Mouse (Mus musculus) myocyte (in vitro differentiated cells): ENCODE data around the gene Ccl9. TPM values are rescaled to one million over a fixed set of nuclear protein-coding genes. Genes with fewer than 3 reads are reported as not detected.

Experiments used
- H3K27me3 ChIP-seq: one replicate; pipeline ENCODE4 v1.6.1; 2011; ENCODE audit not compliant: control insufficient read depth, insufficient read depth, insufficient read length
- H3K36me3 ChIP-seq: one replicate; pipeline ENCODE4 v1.6.1; 2011; ENCODE audit not compliant: control insufficient read depth, insufficient read depth
- H3K4me2 ChIP-seq: one replicate; pipeline ENCODE4 v1.6.1; 2011; ENCODE audit warnings: low read depth, control low read depth
- H3K4me3 ChIP-seq: one replicate; pipeline ENCODE4 v1.5.1; 2011; ENCODE audit warnings: mild to moderate bottlenecking, control low read depth, moderate library complexity
- H3K79me2 ChIP-seq: one replicate; pipeline ENCODE4 v1.6.1; 2011; ENCODE audit not compliant: control insufficient read depth, insufficient read depth
- H3ac ChIP-seq: one replicate; pipeline ENCODE4 v1.6.1; 2011; ENCODE audit not compliant: control insufficient read depth, insufficient read length
- CEBPB ChIP-seq: IDR thresholded peaks from 2 replicates; pipeline ENCODE4 v1.6.1; 2011; ENCODE audit warnings: mild to moderate bottlenecking, moderate library complexity; ENCODE audit not compliant: poor library complexity, insufficient read depth, severe bottlenecking
- E2F4 ChIP-seq: IDR thresholded peaks from one replicate; pipeline ENCODE4 v1.6.1; 2011; ENCODE audit warnings: mild to moderate bottlenecking, control low read depth, moderate library complexity; ENCODE audit not compliant: insufficient read depth
- MAX ChIP-seq: IDR thresholded peaks from one replicate; pipeline ENCODE4 v1.6.1; 2011; ENCODE audit warnings: low read depth, mild to moderate bottlenecking, control low read depth
- MYOD1 ChIP-seq, 3 experiments: IDR thresholded peaks; one replicate each; pipeline ENCODE4 v1.6.1; 2011; ENCODE audit warnings: control low read depth in 2 of 3, low read depth in 2 of 3, mild to moderate bottlenecking in 2 of 3, moderate library complexity in 1 of 3; ENCODE audit not compliant: insufficient read length in 2 of 3, control insufficient read depth in 1 of 3
- MYOG ChIP-seq, 3 experiments: IDR thresholded peaks; one replicate each; pipeline ENCODE4 v1.6.1; 2011; ENCODE audit warnings: control low read depth in 2 of 3, low read depth in 2 of 3, mild to moderate bottlenecking in 2 of 3; ENCODE audit not compliant: insufficient read length in 2 of 3, control insufficient read depth in 1 of 3, insufficient read depth in 1 of 3
- POLR2A ChIP-seq: IDR thresholded peaks from one replicate; pipeline ENCODE4 v1.6.1; 2011; ENCODE audit warnings: low read depth, mild to moderate bottlenecking, control low read depth, moderate library complexity; ENCODE audit not compliant: insufficient read length
- POLR2AphosphoS2 ChIP-seq: IDR thresholded peaks from one replicate; pipeline ENCODE4 v1.6.1; 2011; ENCODE audit warnings: low read depth, control low read depth; ENCODE audit not compliant: insufficient read length
- REST ChIP-seq: IDR thresholded peaks from one replicate; pipeline ENCODE4 v1.6.1; 2011; ENCODE audit warnings: mild to moderate bottlenecking, control low read depth, moderate library complexity; ENCODE audit not compliant: insufficient read depth, insufficient read length
- SRF ChIP-seq: IDR thresholded peaks from one replicate; pipeline ENCODE4 v1.6.1; 2011; ENCODE audit warnings: low read depth; ENCODE audit not compliant: control insufficient read depth, insufficient read length
- TCF12 ChIP-seq: IDR thresholded peaks from one replicate; pipeline ENCODE4 v1.6.1; 2011; ENCODE audit warnings: mild to moderate bottlenecking, control low read depth; ENCODE audit not compliant: poor library complexity, insufficient read depth, severe bottlenecking
- TCF3 ChIP-seq: IDR thresholded peaks from one replicate; pipeline ENCODE4 v1.6.1; 2011; ENCODE audit warnings: low read depth, control low read depth; ENCODE audit not compliant: insufficient read length
- USF1 ChIP-seq: IDR thresholded peaks from one replicate; pipeline ENCODE4 v1.6.1; 2011; ENCODE audit warnings: low read depth, mild to moderate bottlenecking, control low read depth, moderate library complexity
- polyA plus RNA-seq: library from polyadenylated mRNA; unstranded; fragments of >200 nt; fragmentation: generic; extraction: Trizol; gene quantifications from one replicate; pipeline ENCODE4 v1.2.1, GENCODE M21; 2012; ENCODE audit warnings: missing spikeins

Gene Ccl9
- polyA plus RNA-seq, 1 experiment: 8.2 TPM

DNA sequence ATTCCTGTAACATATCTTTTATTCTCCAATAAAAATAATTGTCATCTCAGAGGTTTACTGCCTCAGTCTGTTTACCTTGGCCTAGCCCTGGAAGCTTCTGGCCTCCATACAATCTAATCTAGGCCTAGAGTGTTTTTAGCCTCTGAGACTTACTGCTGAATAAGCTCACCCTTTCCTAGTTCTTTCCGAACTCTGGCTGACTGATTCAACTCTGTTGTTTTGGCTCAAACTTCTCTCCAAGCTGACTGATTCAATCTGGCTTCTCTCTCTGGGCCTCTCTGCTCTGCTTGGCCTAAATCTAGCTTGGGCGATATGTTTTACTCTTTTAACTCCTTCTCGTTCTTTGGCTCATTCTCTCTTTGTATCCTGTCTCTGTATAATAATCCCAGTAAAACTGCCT, 20.6 kb upstream of the Ccl9 start:
- H3K79me2 ChIP-seq: no peaks in the 10 kb centered on the region
- H3ac ChIP-seq: no peak overlapping the region
- no peak overlapping the region for H3K4me3 ChIP-seq
- H3K36me3 ChIP-seq: no peaks in the 10 kb centered on the region
- no peak for TF ChIP-seq CEBPB
- TF ChIP-seq MAX: no peak
- TF ChIP-seq E2F4: no peak
- TF ChIP-seq USF1: no peak
- TF ChIP-seq POLR2A: no peak
- TF ChIP-seq TCF12: no peak
- no peak for TF ChIP-seq SRF
- no peak for TF ChIP-seq TCF3
- no peak for TF ChIP-seq REST
- no peak for TF ChIP-seq MYOG (IDR thresholded peaks at IDR 0.05; ENCODE audit: control insufficient read depth in 1 of 3, insufficient read depth in 1 of 3, insufficient read length in 2 of 3, low read depth in 2 of 3)
- TF ChIP-seq POLR2AphosphoS2: no peak
- TF ChIP-seq MYOD1 (IDR thresholded peaks at IDR 0.05; ENCODE audit: control insufficient read depth in 1 of 3, insufficient read length in 2 of 3, low read depth in 2 of 3): no peak
- no peak overlapping the region for H3K4me2 ChIP-seq
- no peaks in the 10 kb centered on the region for H3K27me3 ChIP-seq

DNA sequence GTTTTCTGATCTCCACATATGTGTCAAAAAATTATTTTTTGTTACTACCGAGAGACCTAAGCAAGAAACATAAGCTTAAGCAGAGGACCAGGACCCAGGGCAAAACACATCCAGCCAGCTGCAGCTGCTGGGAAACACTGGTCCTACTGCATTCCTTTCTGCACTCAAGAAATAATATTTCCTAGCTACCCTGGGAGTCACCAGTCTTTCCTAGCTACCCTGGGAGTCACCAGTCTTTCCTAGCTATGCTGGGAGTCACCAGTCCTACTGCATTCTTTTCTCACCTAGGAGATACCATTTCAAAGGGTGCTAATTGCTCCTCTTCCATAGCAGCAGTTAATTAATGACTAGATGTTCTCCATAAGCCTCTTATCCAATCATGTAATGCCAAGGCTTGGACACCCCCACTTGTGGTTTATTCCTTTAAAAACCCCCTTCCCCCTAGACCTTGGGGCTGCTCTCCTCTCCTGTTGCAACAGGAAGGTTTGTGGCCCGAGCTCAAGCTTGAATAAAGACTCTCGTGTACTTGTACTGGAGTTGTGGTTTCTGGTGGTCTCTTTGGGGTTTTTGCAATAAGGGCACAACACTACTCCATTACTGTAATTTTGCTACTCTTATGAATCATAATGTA, 19.9 kb upstream of the Ccl9 start:
- H3K36me3 ChIP-seq: no peaks in the 10 kb centered on the region
- no peak overlapping the region for H3K4me3 ChIP-seq
- H3K27me3 ChIP-seq: no peaks in the 10 kb centered on the region
- TF ChIP-seq MYOD1 (IDR thresholded peaks at IDR 0.05; ENCODE audit: control insufficient read depth in 1 of 3, insufficient read length in 2 of 3, low read depth in 2 of 3) (no peak), CEBPB (no peak), TCF12 (no peak)
- no peak overlapping the region for H3K4me2 ChIP-seq
- no peaks in the 10 kb centered on the region for H3K79me2 ChIP-seq
- no peak overlapping the region for H3ac ChIP-seq

GRCm38 (mm10) chr11:83597796-83598195, 19.4 kb upstream of the Ccl9 start:
- no peaks in the 10 kb centered on the region for H3K36me3 ChIP-seq
- no peaks in the 10 kb centered on the region for H3K79me2 ChIP-seq
- TF ChIP-seq SRF: no peak
- no peak for TF ChIP-seq CEBPB
- TF ChIP-seq MAX: no peak
- no peak for TF ChIP-seq MYOG (IDR thresholded peaks at IDR 0.05; ENCODE audit: control insufficient read depth in 1 of 3, insufficient read depth in 1 of 3, insufficient read length in 2 of 3, low read depth in 2 of 3)
- TF ChIP-seq POLR2AphosphoS2: no peak
- TF ChIP-seq USF1: no peak
- no peak for TF ChIP-seq MYOD1 (IDR thresholded peaks at IDR 0.05; ENCODE audit: control insufficient read depth in 1 of 3, insufficient read length in 2 of 3, low read depth in 2 of 3)
- TF ChIP-seq TCF12: no peak
- no peak overlapping the region for H3K4me2 ChIP-seq
- no peak overlapping the region for H3ac ChIP-seq
- no peaks in the 10 kb centered on the region for H3K27me3 ChIP-seq
- H3K4me3 ChIP-seq: no peak overlapping the region

DNA sequence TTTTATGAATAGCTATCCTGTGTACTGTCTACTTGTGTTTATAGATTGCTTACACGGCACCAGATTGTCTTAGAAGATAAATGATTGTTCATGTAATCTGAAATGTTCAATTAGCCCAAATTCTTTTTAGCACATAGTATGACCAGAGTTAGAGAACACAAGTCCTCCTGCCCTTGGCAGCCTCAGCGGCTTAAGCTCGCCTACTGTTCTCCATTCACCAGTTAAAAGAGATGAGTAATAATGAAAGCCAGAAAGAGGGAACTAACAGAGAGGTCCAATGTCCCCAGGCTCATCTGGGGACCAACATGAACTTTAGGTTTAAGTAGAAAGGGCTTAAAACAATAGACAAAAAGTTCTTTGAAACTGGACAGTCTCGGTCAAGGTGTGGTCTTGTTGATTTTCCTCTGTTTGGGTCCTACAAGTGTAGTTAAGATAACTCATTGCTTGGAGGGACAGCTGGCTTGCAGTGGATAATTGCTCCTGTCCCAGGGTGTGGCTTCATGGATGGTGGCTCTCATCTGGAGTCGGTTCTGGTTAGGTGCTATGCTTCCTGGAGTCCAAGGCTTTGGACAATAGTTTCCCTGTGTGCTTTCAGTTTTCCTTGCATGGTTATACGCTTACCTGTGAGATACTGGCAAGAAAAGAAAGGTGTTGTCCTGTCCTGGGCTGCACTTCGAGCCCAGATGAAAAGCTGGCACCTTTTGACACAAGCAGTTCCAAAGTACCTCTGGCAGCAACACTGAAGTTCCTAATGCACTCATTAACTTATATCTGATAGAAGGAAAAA, 17.4 kb upstream of the Ccl9 start:
- Histone ChIP-seq H3ac (no peak overlapping the region), H3K27me3 (no peaks in the 10 kb centered on the region), H3K79me2 (no peaks in the 10 kb centered on the region), H3K4me2 (no peak overlapping the region), H3K4me3 (no peak overlapping the region), H3K36me3 (no peaks in the 10 kb centered on the region)
- no peak for TF ChIP-seq TCF3
- no peak for TF ChIP-seq MYOG (IDR thresholded peaks at IDR 0.05; ENCODE audit: control insufficient read depth in 1 of 3, insufficient read depth in 1 of 3, insufficient read length in 2 of 3, low read depth in 2 of 3)
- no peak for TF ChIP-seq TCF12
- TF ChIP-seq REST: no peak
- no peak for TF ChIP-seq POLR2AphosphoS2
- TF ChIP-seq MAX: no peak
- TF ChIP-seq E2F4: no peak

DNA sequence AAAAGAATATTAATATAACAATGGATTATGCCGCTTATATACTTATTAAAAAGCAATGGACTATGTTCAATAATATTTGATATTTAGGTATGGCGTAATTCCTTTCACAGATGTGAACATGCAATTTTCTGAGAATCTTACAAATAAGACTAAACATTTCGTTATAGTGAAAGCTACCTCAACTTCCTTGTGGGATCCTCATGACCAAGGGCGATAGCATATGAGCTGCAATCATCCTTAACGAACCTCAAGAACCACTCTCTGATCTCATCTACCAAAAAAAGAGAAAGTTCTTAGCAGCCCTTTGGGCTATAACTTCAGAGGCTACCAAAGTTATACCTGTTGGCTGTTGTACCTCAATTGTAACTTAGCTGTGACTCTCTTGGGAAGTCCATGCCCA, 15.0 kb upstream of the Ccl9 start:
- Histone ChIP-seq H3ac (no peak overlapping the region), H3K36me3 (no peaks in the 10 kb centered on the region), H3K4me3 (no peak overlapping the region), H3K79me2 (no peaks in the 10 kb centered on the region), H3K27me3 (no peaks in the 10 kb centered on the region), H3K4me2 (no peak overlapping the region)
- TF ChIP-seq POLR2A: no peak
